In the genomic region with DNA sequence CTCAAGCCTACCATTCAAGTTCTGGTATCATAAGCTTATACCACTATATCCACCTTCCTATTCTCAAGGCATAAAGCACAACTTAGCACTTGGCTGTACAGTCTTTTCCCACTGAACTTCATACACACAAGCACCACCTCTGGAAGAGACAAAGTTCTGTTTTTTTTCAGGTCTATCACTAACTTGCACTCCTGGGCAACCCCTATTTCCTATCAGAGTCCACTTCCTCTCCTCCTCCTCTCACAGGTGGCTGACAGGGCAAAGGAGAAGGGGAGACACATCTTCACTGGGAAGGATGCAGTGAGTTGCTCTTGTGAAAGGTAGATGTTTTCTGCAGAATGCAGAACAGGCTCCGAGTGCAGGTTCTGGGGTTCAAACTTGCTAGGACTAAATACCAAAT, we compare ENCODE assay signal across 23 mouse cellular contexts. TPM values are rescaled to one million over a fixed set of nuclear protein-coding genes. Genes with fewer than 3 reads are reported as not detected.
A peak's percentile ranks its signal among the peaks of the same experiment; 100 is the strongest.
DNase-seq lines count a peak whose midpoint lies in the region; ATAC-seq and TF ChIP-seq lines count a peak whose summit lies in the region.
"Had no signal": no experiment of that assay in that cellular context is flagged by ENCODE, and none has a peak within 500 bp of the region (broad histone marks: within the 10 kb centered on the region; RNA-seq: fewer than 3 reads in every experiment).

No protein-coding gene starts in this region.

- peaks cover 31% of the 10 kb centered on the region for H3K36me3 ChIP-seq in intestine, postnatal 0 days (ENCODE audit: control insufficient read depth, insufficient read depth)
- H3K36me3 ChIP-seq in intestine, embryonic 15.5 days: peaks cover 6% of the 10 kb centered on the region; the same call in 1 of the 2 replicates
- H3K36me3 ChIP-seq in lung, embryonic 15.5 days: peaks cover 11% of the 10 kb centered on the region; the same call in 1 of the 2 replicates
- H3K36me3 ChIP-seq in lung, postnatal 0 days (ENCODE audit: insufficient read depth, low read length): peaks cover 7% of the 10 kb centered on the region; the same call in 1 of the 2 replicates

- no peak for DNase-seq in lung, postnatal 25 days (ENCODE audit: low spot score)
- no peak for DNase-seq in lung, postnatal 0 days (ENCODE audit: low spot score)
- DNase-seq in lung, postnatal 14 days: no peak
- DNase-seq: B cell, adult 2 months; cerebellum, adult 11 months; cerebellum, adult 18-20 months; cerebellum, adult 8-10 months; cerebellum, adult 9-11 months; cerebellum, postnatal 36 days; embryo, embryonic 11 days had no signal

- WGBS in intestine, postnatal 0 days: 82% methylated on average over 1 of the region's 1 CpGs
- 88% methylated on average over 1 of the region's 1 CpGs for WGBS in intestine, embryonic 15.5 days
- WGBS in lung, embryonic 15.5 days: 69% methylated on average over 1 of the region's 1 CpGs
- 50% methylated on average over 1 of the region's 1 CpGs for WGBS in lung, postnatal 0 days

- no peaks in the 10 kb centered on the region for H3K4me1 ChIP-seq in intestine, postnatal 0 days (replicated peaks; ENCODE audit: control insufficient read depth, insufficient read depth, low read length)
- 0 out of 2 replicates have a peak, but pooled peaks cover 8% of the 10 kb centered on the region for H3K4me1 ChIP-seq in intestine, embryonic 15.5 days (replicated peaks)
- H3K4me1 ChIP-seq in lung, embryonic 15.5 days: peaks cover 42% of the 10 kb centered on the region
- H3K4me1 ChIP-seq in lung, postnatal 0 days (ENCODE audit: insufficient read depth, low read depth, low read length): peaks cover 3% of the 10 kb centered on the region; the same call in 1 of the 2 replicates

- no peak for ATAC-seq in intestine, postnatal 0 days
- no peak for ATAC-seq in intestine, embryonic 15.5 days
- no peak for ATAC-seq in lung, embryonic 15.5 days (ENCODE audit: borderline replicate concordance, extremely low read depth, low FRiP score, low TSS enrichment)
- ATAC-seq in lung, postnatal 0 days: no peak
- ATAC-seq: CD4-positive, CD25-positive, alpha-beta regulatory T cell, adult 4 months; forebrain, embryonic 14.5 days; forebrain, embryonic 16.5 days had no signal

- H3K27me3 ChIP-seq in intestine, postnatal 0 days (replicated peaks; ENCODE audit: control insufficient read depth, insufficient read depth, low read length): no peaks in the 10 kb centered on the region
- H3K27me3 ChIP-seq in intestine, embryonic 15.5 days (replicated peaks): no peaks in the 10 kb centered on the region
- H3K27me3 ChIP-seq in lung, embryonic 15.5 days: no peaks in the 10 kb centered on the region
- H3K27me3 ChIP-seq in lung, postnatal 0 days (replicated peaks; ENCODE audit: insufficient read depth, low read length): no peaks in the 10 kb centered on the region
- H3K27me3 ChIP-seq: CH12.LX; embryonic facial prominence, embryonic 13.5 days; embryonic facial prominence, embryonic 15.5 days had no signal

- H3K27ac ChIP-seq in intestine, postnatal 0 days (ENCODE audit: low read depth, low read length): no peak overlapping the region
- no peak overlapping the region for H3K27ac ChIP-seq in intestine, embryonic 15.5 days
- peak overlapping the region; percentile 60 for H3K27ac ChIP-seq in lung, embryonic 15.5 days
- peak overlapping the region; percentile 64 for H3K27ac ChIP-seq in lung, postnatal 0 days (ENCODE audit: low read length)
- H3K27ac ChIP-seq: embryonic facial prominence, embryonic 13.5 days; embryonic facial prominence, embryonic 15.5 days; forebrain, embryonic 10.5 days; forebrain, embryonic 12.5 days had no signal

- no peak overlapping the region for H3K4me3 ChIP-seq in intestine, postnatal 0 days (ENCODE audit: low read depth, low read length)
- no peak overlapping the region for H3K4me3 ChIP-seq in intestine, embryonic 15.5 days (replicated peaks)
- no peak overlapping the region for H3K4me3 ChIP-seq in lung, embryonic 15.5 days
- H3K4me3 ChIP-seq in lung, postnatal 0 days (ENCODE audit: low read depth, low read length): no peak overlapping the region
- H3K4me3 ChIP-seq: embryonic facial prominence, embryonic 13.5 days; embryonic facial prominence, embryonic 15.5 days; erythroblast, embryonic 14.5 days; forebrain, embryonic 10.5 days; forebrain, embryonic 12.5 days had no signal

- TF ChIP-seq CTCF in intestine, postnatal 0 days (IDR thresholded peaks at IDR 0.05; ENCODE audit: low read depth): no peak
- no peak for TF ChIP-seq CTCF in lung, postnatal 0 days (IDR thresholded peaks at IDR 0.05)

- no peaks in the 10 kb centered on the region for H3K9me3 ChIP-seq in intestine, postnatal 0 days (ENCODE audit: control insufficient read depth)
- no peaks in the 10 kb centered on the region for H3K9me3 ChIP-seq in intestine, embryonic 15.5 days
- no peaks in the 10 kb centered on the region for H3K9me3 ChIP-seq in lung, embryonic 15.5 days
- H3K9me3 ChIP-seq in lung, postnatal 0 days (ENCODE audit: low read length): no peaks in the 10 kb centered on the region
- H3K9me3 ChIP-seq: embryonic facial prominence, embryonic 13.5 days; embryonic facial prominence, embryonic 15.5 days; forebrain, embryonic 10.5 days; forebrain, embryonic 12.5 days; G1E had no signal

- H3K9ac ChIP-seq in intestine, postnatal 0 days (ENCODE audit: low read depth, low read length): no peak overlapping the region
- H3K9ac ChIP-seq in intestine, embryonic 15.5 days: no peak overlapping the region
- H3K9ac ChIP-seq in lung, embryonic 15.5 days: no peak overlapping the region
- H3K9ac ChIP-seq in lung, postnatal 0 days (replicated peaks; ENCODE audit: low read depth): no peak overlapping the region
- H3K9ac ChIP-seq: embryonic facial prominence, embryonic 13.5 days; embryonic facial prominence, embryonic 15.5 days; forebrain, embryonic 12.5 days had no signal

- peak overlapping the region; percentile 35; the same call in 1 of the 2 replicates for H3K4me2 ChIP-seq in intestine, postnatal 0 days (replicated peaks; ENCODE audit: low read depth)
- no peak overlapping the region for H3K4me2 ChIP-seq in intestine, embryonic 15.5 days (replicated peaks)
- H3K4me2 ChIP-seq in lung, embryonic 15.5 days: no peak overlapping the region; the same call in 1 of the 2 replicates
- 0 out of 2 replicates have a peak overlapping the region, but pooled peaks have one; percentile 3 for H3K4me2 ChIP-seq in lung, postnatal 0 days (replicated peaks; ENCODE audit: low read depth, low read length)
- H3K4me2 ChIP-seq: embryonic facial prominence, embryonic 13.5 days; embryonic facial prominence, embryonic 15.5 days; forebrain, embryonic 12.5 days had no signal

- TF ChIP-seq EP300 in lung, postnatal 0 days (IDR thresholded peaks at IDR 0.05): no peak

RNA-seq across cellular contexts. Expression of gene Nsun4, which starts 6.0 kb away (rescaled TPM):
- polyA plus RNA-seq in intestine, postnatal 0 days (2015; fragmentation: Nextera tagmentation; extraction: Ambion mirVana): 34.5 and 37.5 TPM in 2 replicates
- polyA plus RNA-seq in intestine, embryonic 15.5 days (2015; fragmentation: Nextera tagmentation; extraction: Ambion mirVana): 30.1 and 31.0 TPM in 2 replicates
- 24.6 and 24.8 TPM in 2 replicates for polyA plus RNA-seq in lung, embryonic 15.5 days (2015; fragmentation: Nextera tagmentation; extraction: Ambion mirVana)
- polyA plus RNA-seq in lung, postnatal 0 days (2015; fragmentation: Nextera tagmentation; extraction: Ambion mirVana): 33.7 and 37.9 TPM in 2 replicates

RNA-seq across cellular contexts. Expression of gene Uqcrh, which starts 27.2 kb away (rescaled TPM):
- polyA plus RNA-seq in intestine, postnatal 0 days (2015; fragmentation: Nextera tagmentation; extraction: Ambion mirVana): 1,002 and 1,003 TPM in 2 replicates
- 636 and 732 TPM in 2 replicates for polyA plus RNA-seq in intestine, embryonic 15.5 days (2015; fragmentation: Nextera tagmentation; extraction: Ambion mirVana)
- 469 and 488 TPM in 2 replicates for polyA plus RNA-seq in lung, embryonic 15.5 days (2015; fragmentation: Nextera tagmentation; extraction: Ambion mirVana)
- polyA plus RNA-seq in lung, postnatal 0 days (2015; fragmentation: Nextera tagmentation; extraction: Ambion mirVana): 423 and 444 TPM in 2 replicates

RNA-seq across cellular contexts. Expression of gene Lrrc41, which starts 27.4 kb away (rescaled TPM):
- 49.2 and 52.0 TPM in 2 replicates for polyA plus RNA-seq in intestine, postnatal 0 days (2015; fragmentation: Nextera tagmentation; extraction: Ambion mirVana)
- polyA plus RNA-seq in intestine, embryonic 15.5 days (2015; fragmentation: Nextera tagmentation; extraction: Ambion mirVana): 70.9 and 71.6 TPM in 2 replicates
- 70.9 and 71.5 TPM in 2 replicates for polyA plus RNA-seq in lung, embryonic 15.5 days (2015; fragmentation: Nextera tagmentation; extraction: Ambion mirVana)
- polyA plus RNA-seq in lung, postnatal 0 days (2015; fragmentation: Nextera tagmentation; extraction: Ambion mirVana): 46.1 and 49.0 TPM in 2 replicates

RNA-seq across cellular contexts. Expression of gene Faah, which starts 30.0 kb away (rescaled TPM):
- 105 and 125 TPM in 2 replicates for polyA plus RNA-seq in intestine, postnatal 0 days (2015; fragmentation: Nextera tagmentation; extraction: Ambion mirVana)
- 48.2 and 57.6 TPM in 2 replicates for polyA plus RNA-seq in intestine, embryonic 15.5 days (2015; fragmentation: Nextera tagmentation; extraction: Ambion mirVana)
- polyA plus RNA-seq in lung, embryonic 15.5 days (2015; fragmentation: Nextera tagmentation; extraction: Ambion mirVana): 8.9 and 10.2 TPM in 2 replicates
- 12.1 and 13.4 TPM in 2 replicates for polyA plus RNA-seq in lung, postnatal 0 days (2015; fragmentation: Nextera tagmentation; extraction: Ambion mirVana)

Comparison
In these comparisons a context has a peak if more than half of its experiments do, and no peak if none do; other contexts are left out.
1. H3K4me2 ChIP-seq: peak in intestine, postnatal 0 days (single experiment) and lung, postnatal 0 days (single experiment); none in intestine, embryonic 15.5 days (single experiment) and lung, embryonic 15.5 days (single experiment).
2. H3K27ac ChIP-seq: peak in lung, embryonic 15.5 days (single experiment) and lung, postnatal 0 days (single experiment); none in intestine, postnatal 0 days (single experiment) and intestine, embryonic 15.5 days (single experiment).